Mouse (Mus musculus) kidney, postnatal 4 days (tissue): Measurements from ENCODE around the gene Bst1.
A peak's percentile ranks its signal among the peaks of the same experiment; 100 is the strongest.

ENCODE experiments used
- DNase-seq, 2 experiments: peaks; one replicate each; pipeline ENCODE4 v3.0.0; 2021; ENCODE audit warnings: mixed read lengths in 2 of 2

Gene Bst1

DNA sequence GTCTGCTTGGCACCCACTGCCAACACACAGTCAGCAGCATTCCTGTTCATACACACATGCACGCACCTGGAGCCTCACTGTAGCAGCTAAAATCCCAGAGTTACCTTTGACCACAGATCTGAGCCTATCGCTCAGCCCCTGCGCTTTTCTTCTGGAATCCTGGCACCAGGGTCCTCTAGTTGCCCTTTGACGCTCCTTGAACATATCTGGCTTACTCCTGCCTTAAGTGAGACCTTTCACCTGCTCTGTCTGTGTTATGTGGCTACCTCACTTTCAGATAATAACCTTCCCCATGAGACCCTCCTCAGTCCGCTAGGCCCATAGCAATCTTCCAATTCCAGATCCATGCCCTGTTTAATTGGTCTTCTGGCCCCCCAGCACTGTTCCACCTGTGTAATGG is 41.4 kb downstream of the Bst1 start:
- DNase-seq = no peak

DNA sequence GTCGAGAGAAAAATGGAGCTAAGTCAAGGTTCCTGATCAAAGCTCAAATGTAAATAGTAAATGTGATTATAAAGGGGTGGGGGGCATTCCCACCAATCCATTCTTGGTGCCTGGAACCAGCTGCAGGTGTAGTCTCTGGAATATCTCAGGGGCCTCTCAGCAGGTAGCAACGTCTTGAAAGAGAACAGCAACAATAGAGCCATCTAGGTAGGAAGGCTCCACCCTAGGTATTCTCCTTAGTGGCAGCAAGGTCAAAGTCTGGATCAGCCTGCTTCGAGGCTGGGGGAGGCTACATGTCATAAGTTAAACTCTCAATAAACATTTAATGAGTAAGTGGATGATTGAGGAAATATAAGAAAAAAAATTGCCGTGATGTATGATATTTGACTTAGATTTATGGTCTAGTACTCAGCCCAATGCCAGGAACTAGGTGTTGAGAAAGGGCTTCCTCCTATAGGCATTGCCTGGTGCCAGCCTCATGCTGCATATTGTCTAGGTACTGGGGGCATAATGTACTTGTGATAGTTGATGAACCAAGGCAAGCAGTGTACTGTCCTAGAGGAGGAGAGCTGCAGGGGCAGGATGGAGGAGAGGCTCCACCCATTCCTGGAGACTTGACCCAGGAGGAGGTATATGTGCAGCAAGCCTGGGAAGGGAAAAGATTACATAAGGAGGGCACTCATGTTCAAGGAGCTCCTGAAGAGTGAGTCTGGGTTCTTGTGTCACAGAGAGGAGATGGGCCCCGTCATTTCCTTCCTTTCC is 42.2 kb downstream of the Bst1 start:
- no peak for DNase-seq

DNA sequence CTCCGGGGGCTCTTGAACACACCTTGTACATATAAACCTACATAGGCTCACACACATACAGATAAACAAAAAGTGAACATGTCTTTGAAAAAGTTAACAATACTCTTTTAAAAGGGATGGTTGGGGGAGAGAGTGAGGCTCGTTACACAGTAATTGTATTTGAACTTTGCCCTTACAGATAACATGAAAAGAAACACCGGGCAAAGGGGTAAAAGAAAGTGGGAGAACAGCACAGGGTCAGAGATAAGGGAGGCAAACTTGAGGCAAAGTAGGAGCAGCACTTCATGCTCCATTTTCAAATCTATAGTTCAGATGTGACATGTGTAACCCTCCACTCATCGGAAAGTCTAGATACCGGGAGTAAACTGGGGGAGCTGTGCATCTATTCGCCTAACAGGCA is 45.0 kb downstream of the Bst1 start:
- no peak for DNase-seq

DNA sequence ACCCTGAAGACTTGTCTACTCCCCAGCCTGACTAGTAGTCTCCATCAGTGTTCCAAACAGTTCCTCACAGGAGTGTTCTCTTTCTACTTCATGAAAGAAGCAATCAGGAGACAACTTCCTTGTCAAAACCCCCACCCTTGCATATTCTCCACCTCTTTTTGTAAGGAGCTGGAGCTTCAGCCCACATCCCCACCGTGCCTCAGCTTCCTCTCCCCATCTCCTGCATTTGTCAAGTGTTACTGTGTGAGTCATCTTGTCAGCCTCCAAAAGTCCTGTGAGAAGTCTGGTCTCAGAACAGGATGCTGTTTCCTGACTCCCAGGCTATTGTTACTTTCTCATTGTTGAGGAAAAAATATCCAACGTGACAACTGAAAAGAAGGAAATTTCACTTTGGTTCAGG is 46.6 kb downstream of the Bst1 start:
- no peak for DNase-seq

DNA sequence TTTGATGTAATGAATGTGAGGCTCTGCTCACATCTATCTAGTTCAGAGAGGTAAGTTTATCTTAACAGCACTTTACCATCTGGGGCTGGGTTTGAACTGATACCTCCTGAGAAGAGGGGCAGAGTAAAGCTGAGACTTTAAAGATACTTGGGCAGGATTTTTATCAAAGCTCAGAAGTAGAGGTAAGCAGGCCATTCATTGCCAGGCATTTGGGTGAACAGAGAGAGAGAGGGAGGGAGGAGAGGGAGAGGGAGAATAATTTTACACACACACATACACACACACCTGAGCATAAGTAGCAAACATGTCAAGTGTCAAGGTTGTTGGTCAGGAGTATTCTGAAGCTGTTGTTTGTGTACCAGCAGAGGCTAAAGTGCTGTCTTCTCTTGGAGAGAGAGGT is 49.6 kb downstream of the Bst1 start, which contains the start of gene Cd38:
Gene Cd38, plus strand, starts transcription at position 301 of the 400 bp plus-strand sequence.
- no peak for DNase-seq

DNA sequence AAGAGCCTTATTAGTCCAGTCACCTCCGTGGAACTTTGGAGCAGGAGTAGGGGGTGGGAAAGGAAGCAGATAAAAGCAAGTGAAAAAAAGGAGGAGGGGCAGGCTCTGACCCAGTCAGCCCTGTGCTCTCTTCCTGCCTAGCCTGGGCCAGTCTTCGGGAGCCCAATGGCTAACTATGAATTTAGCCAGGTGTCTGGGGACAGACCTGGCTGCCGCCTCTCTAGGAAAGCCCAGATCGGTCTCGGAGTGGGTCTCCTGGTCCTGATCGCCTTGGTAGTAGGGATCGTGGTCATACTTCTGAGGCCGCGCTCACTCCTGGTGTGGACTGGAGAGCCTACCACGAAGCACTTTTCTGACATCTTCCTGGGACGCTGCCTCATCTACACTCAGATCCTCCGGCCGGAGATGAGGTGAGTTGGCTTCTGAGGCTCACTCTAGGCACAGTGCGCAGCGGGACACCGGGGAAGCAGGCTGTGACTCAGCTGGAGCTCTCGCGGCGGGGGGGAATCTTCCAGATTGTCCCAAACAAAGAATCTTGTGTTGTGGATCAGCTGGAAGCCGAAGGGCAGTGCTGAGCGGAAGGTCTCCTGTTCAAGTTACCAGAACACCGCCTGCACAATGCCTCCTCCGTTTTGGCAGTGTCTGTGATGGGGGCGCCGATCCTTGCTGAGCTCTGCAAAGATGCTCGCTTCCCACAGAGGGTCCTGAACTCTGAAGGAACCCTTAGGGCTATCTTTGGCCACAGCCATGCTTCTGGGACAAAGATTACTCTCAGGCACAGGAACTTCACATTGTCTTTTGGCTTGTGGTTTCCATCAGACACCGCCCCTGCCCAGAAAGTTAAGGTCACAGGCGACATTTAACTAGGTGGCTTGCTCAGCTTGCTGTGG is 50.3 kb downstream of the Bst1 start:
- DNase-seq = peak; percentile 55 to 64

DNA sequence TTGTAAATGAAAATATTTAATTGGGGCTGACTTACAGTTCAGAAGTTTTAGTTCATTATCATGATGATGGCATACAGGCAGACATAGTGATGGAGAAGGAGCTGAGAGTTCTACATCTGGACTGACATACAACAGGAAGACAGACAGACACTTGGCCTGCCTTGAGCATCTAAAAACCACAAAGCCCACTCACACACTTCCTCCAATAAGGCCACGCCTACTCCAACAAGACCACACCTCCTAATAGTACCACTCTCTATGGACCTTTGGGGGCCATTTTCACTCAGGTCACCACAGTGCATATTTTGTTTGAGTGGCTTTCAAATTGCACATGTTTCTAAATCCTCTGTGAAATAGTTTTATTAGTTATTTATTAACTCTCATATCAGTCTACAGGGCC is 53.2 kb downstream of the Bst1 start:
- DNase-seq = no peak

DNA sequence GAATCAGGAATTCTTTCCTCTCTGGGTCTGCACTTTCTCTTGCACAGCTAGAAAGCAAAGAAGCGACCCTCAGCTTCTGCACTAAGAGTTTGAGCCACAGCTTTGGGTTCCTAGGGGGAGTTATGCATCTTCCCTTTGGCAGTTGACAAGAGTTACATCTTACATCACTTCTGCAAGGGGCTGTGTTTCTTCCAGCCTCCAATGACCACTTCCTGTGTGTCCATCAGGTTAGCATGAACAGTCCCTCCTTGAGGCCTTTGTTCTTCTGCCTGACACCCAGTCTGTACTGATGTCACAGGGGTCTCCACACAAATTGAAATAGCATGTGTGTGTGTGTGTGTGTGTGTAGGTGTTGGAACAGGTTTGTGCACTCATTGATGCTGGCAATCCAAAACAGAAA is 54.0 kb downstream of the Bst1 start:
- no peak for DNase-seq

DNA sequence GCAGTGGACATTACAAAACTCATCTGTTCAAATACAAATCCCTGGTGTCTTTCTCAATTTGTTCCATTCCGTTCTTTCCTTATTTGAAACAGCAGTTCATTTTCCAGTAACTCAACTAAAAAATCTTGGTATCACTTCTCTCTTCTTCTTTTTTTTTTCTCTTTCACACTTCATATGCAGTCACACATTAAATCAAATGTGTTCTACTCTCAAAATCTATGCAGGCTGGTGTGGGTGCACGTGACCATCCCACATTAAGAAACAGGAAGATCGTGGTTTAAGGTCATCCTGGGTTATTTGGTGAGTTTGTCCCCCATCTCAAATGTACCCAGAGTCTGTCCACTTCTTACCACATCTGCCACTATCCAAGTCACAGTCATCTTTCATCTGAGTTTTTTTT is 63.3 kb downstream of the Bst1 start:
- DNase-seq = no peak

DNA sequence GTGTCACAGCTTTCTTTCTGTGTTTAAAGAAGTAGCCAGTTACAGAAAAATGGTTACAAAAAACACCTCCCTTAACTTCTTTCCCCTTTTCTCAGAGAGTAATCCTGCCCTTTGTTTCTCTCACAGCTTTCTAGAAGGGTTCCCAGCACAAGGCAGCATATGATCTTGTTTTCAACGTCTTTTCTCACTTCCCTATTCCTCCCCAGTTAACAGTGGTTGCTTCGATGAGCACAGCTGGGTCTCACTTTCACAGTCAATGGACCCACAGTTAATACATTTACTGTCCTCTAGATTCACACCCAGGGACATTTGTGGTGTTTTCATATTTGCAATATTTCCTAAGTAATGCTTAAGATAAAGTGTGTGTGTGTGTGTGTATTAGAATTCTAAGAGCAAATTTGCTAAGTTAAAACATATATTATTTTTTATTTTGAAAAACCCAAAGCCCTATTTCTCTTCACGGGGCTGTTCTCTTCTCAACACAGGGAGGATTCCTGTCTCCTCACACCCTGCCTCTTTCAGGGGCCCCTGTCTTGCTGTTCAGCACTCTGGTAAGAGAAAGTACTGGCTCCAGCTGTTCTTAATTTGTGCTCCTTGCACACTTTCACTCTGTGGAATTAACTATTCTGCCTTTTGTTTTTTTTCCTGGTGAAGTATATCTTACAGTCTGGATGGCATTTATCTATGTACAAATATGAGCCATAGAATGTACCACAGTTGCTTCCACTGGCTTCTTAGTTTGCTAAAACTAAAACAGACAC is 66.6 kb downstream of the Bst1 start:
- DNase-seq = no peak

DNA sequence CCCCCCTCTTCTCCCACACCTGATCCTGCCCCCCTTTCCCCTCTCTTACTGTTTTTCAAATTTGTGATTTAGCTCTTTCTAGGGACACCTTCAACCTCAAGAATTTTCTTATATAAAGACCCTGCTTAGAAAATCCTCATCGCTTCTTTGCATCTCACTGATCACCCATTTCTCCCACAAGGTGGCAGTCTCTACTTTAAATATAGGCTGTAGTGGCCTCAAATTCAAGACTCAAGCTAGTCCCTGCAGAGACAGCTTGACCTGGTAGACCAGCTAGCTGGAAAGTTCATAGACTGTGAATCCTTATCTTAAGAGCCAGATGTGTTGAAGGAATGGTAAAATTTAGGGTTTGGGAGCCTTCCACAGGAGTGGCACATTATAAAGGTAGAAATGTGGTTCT is 73.7 kb downstream of the Bst1 start:
- peak; percentile 24 to 55 for DNase-seq
